Mouse (Mus musculus) layer of hippocampus, postnatal 14 days (tissue): ENCODE measurements around the gene Tspo. TPM values are rescaled to one million over a fixed set of nuclear protein-coding genes. Genes with fewer than 3 reads are reported as not detected.

Source experiments
- DNase-seq, 2 experiments: peaks; one replicate each; pipeline ENCODE4 v3.0.0; 2021 to 2022; ENCODE audit warnings: low spot score in 2 of 2, mixed read lengths in 1 of 2
- long read RNA-seq, 2 experiments: library from polyadenylated mRNA; stranded (forward); transcript quantifications; one replicate each; pipeline ENCODE4 v2.0.0; 2021
- total RNA-seq, 2 experiments: library from RNA; stranded (reverse); gene quantifications; 2 replicates each; pipeline ENCODE4 v1.2.3; 2021

The Tspo gene
- 1 to 10 TPM; 2.2 to 4.0 TPM for total RNA-seq
- long read RNA-seq, experiment 1, partial matches to known transcripts: 0 of 3 reads
- long read RNA-seq, experiment 1, other reads (novel, unspliced or antisense): 0 of 3 reads
- long read RNA-seq, experiment 2, transcript Tspo-201 (4 exons, 837 nt): major isoform, 8 of 11 reads
- long read RNA-seq, experiment 2, partial matches to known transcripts: 1 of 11 reads
- long read RNA-seq, experiment 2, other reads (novel, unspliced or antisense): 2 of 11 reads

DNA sequence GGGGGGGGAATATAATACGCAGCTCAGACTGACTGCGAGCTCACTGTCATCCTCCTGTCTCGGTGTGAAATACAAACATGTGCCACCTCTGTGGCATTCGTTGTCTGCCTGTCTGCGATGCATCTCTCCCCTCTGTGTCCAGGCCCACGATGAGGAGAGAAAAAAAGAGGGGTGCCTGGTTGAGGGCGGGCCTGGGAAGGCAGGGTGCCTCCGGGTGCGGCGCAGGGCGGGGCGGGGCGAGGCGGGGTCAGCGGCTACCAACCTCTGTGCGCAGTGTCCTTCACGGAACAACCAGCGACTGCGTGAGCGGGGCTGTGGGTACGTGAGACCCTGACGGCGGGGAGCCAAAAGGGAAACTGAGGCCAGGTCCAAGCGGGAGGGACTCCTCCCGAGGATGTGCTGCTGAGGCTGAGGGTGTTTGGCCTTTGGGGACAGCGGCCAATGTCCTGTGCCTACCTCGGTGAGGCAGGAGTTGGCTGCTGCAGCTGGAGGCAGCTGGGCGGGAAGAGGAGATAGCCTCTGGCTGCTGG is at the start of gene Tspo, which contains the start of gene Mcat:
TSS of gene Tspo (plus strand) at position 266 of the 530 bp plus-strand sequence.
TSS of gene Mcat (minus strand) at position 461 of the 530 bp plus-strand sequence.
- DNase-seq: no peak

GRCm38 (mm10) chr15:83515018-83515417 is 48.4 kb upstream of the Tspo start:
- DNase-seq: no peak

DNA sequence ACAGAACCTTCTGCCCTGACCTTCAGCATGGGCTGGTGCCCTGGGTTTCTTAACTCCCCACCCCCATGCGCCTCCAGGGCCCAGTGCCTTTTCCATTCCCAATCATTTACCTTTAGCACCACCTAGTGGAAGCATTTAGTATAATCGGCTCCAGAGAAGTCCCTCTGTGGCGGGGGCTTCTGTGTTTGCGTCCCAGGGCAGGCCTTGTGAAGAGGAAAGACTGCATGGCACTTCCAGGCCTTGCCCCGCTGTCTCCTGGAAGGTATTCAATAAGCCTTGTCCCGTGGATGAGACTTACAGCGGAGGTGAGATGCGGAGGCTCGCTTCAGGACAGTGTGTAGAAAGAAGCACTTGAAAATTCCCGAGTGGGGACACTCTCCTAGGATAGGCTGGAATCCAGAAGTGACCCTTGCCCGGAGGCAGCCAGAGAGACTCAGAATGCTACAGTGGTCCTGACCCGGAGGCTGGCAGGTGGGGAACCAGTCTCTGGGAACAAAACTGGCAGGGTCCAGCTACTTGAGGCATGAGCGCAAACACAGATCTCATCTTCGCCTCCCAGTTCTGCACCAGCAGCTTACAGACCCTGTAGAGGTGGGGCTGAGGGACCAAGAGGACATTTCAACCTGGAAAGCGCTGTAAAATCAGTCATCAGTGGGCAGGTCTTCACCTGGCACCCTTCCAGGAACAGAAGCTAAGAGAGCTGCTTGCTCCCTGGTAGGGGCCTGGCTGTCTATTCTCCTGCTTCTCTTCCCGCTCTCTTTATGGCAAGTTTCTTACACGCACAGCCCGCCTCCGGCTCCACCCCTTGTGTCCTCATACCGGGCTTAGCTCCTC is 45.0 kb upstream of the Tspo start:
- peak; percentile 48 to 69 for DNase-seq

GRCm38 (mm10) chr15:83520861-83521382 is 42.5 kb upstream of the Tspo start:
- no peak for DNase-seq

GRCm38 (mm10) chr15:83523196-83523595 is 40.2 kb upstream of the Tspo start:
- DNase-seq: no peak

DNA sequence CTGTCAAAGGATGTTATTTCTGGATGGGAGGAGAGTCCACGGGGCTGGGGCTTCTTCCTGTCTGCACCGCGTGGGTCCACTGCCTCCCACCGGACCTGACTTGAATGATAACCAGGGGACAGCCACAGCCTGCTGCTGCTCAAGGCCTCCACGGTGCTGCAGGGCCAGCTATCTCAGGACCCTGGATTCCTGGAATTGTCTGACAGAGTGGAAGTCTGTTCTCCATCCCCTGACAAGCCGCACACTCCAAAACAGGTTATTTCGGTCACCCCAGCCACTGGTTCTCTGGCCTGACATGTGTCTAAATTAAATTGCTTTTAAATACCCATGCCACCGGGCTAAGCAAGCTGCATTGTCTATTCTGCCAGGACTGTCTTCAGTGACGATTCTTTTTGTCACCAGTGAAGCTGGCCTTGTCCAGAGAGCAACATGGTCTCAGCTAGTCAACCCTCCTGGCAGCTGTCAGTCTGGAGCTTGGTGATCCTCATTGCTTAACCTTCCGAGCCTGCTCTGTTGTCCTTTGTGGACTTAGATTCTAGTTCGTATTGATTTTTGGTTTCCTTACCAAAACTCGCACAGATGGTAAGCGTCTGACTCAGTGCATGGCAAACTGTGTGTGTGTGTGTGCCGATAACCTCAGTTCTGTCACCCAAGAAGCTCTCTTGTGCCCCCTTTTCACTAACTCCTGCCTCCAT is 39.6 kb upstream of the Tspo start:
- no peak for DNase-seq

GRCm38 (mm10) chr15:83524333-83524729 is 39.1 kb upstream of the Tspo start:
- no peak for DNase-seq

- no peak for DNase-seq
These were observed 36.8 kb upstream of the Tspo start, which contains the start of gene Bik for GRCm38 (mm10) chr15:83526424-83527091. Gene Bik (plus strand): TSS chr15:83526862.

DNA sequence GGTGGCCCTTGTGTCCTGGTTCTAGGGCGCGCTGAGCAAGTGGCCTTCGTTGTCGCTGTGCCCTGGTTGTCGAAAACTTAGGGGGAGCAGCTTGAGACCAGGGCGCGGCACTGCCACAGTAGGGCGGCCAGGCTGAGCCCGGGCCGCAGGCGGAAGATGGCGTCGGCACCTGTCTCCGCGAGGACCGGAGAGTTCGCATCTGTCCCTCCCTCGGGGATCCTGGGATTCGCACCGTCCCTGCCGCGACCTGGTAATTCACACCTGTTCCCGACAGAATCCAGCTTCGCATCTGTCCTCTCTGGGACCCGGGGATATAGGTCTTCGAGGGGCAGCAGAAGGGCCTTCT is 36.3 kb upstream of the Tspo start:
- DNase-seq: no peak

DNA sequence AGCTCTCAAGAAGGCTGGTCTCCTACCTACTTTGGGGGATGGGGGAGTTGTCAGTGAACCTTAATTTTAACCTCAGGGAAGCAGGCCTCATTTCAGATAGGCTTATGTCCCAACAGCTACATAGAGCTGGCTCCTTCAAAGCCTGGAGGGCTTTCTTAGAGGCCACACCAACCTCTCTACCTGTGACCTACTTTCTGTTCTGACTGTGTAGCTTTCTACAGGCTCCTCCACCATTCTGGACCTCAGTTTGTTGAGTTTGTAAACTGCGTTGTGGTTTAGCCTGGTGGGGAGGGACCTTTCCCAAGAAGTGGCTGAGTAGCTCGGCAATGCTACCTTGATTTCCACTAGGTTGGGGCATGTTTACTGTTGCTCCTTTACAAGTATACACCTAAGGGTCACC is 35.6 kb upstream of the Tspo start:
- no peak for DNase-seq

DNA sequence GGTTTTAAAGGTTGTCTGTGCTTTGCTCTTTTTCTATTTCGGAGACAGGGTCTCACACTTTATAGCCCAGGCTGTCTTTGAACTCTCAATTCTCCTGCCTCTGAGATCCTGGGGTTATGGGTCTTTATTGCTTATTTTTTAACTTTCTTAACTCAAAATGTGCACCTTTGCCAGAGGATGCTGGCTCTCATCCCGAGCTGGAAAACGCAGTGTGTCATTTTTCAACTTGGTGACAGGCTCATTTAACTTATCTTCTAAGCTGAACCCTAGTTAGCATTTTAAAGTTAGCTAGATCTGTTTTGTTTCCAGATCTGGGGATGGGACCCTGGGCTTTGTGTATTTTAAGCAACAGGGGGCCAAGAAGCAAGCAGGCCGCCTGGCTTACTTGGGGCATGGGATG is 34.5 kb upstream of the Tspo start:
- DNase-seq: no peak

DNA sequence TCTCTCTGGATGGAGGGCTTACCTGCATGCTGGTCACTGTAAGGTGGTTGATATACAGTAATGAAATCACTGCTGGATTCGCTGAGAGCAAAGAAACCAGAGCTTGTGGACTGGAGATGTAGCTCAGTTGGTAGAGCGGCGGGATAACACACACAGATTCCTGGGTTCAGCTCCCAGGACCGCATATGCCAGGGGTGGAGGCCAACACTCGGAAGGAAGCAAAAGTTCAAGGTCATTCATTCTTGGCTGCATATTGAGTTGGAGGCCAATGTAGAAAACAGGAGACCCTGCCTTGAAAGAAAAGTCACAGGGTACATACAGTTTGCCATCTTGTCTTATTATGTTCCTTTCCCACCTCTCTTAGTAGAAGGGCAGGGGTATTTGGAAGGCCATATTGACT is 33.6 kb upstream of the Tspo start:
- no peak for DNase-seq

- no peak for DNase-seq
These were observed 33.2 kb upstream of the Tspo start for GRCm38 (mm10) chr15:83530233-83530632.

DNA sequence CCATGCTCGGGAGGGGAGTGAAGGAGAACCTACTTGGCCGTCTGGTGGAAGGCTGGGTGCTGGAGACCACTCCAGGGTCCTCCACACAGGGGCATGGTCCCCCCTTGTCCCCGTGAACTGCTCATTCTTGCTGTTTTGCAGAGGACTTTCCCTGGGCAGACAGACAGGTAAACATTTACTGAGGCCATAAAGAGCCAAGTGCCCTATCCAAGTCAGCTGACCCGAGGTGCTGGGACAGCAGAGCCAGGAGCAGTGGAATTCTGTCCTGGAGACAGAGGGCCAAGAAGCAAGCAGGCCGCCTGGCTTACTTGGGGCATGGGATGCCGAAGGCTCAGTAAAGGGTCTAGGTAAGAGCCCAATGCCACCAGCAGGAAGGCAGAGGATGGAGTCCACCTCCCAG is 32.7 kb upstream of the Tspo start:
- DNase-seq: no peak

GRCm38 (mm10) chr15:83531961-83532469 is 31.4 kb upstream of the Tspo start:
- no peak for DNase-seq

GRCm38 (mm10) chr15:83532606-83533005 is 30.8 kb upstream of the Tspo start:
- no peak for DNase-seq

DNA sequence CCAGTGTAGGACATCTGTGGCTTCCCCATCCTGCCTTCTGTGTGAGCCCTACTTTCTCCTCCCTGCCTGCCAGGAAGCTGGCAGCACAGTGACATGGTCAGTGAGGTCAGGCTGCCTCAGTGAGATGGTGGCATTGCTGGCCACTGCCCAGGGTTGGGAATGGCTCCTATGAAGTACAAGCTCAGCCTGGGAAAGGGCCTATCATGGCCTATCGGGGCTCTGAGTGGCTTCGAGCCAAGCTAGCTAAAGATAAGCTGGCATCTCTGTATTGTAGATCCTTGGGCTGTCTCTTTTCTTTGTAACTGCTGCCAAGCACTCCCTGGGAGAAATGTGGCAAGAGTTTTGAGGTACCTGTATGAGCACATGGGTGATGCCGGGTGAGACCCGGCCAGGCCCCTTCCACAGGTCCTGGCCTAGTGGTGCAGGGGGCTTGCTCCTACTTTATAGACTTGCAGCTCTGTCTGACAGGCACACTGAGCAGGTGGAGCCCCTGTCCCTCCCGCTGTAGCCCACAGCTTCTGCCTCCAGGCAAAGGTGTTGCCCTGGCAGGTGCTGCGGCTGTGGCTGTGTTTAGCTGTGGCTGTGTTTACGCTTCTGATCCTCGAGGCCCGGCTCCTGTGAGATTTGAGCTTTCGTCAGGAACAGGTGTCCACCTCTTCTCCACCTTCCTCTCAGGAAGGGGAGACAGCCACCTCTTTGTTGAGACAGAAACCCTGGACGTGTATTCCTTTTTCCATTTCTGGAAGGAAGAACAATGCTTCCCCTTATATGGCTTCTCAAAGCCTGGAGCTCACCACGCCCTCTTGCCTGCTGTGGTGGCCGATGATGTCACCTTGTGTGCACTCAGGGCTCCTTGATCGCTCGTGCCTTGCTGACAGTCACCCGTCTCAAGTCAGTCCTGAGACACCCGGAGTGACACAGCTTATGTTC is 28.2 kb upstream of the Tspo start:
- no peak for DNase-seq

- no peak for DNase-seq
These were observed 27.5 kb upstream of the Tspo start for GRCm38 (mm10) chr15:83535890-83536231.

DNA sequence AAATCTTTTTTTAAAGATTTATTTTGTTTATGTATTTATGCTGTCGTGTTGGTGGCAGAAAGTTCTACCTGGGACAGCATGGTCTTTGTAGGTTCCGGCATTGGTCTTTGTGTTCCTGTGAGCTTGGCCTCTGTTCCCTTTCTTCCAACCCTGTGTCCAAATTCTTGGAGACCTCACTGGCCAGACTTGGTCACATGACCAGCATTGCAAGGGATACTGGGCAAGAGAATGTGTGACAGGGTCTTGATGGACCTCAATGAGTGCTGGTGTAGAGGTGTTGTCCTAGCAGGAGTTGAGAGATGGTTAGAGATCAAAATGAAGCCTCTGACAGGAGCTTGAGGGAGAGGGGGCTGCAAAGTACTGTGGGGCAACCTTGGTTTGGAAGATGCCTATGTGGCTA is 24.5 kb upstream of the Tspo start:
- DNase-seq: no peak

DNA sequence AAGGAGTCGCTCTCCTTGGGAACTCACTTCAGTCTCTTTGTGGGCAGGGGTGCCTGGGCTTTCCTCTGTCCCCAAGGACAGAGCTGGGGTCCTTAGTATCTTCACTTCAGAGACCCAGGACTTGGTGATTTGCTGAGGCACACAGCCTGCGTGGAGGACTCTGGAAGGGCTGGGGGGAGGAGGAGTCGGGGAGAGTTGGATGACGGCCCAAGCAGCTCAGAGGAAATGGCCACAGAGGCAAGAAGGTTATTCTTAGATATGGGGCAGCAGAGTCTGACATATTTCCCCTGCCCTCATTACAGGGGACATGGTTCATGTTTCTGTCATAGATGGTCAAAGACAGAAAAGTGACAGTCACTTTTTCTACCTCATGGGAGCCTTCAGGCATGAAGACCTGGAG is 23.5 kb upstream of the Tspo start:
- no peak for DNase-seq
